Mouse (Mus musculus): ENCODE results near the gene Cda.
"Not testable (repeated sequence)": the region's sequence is repeated elsewhere in the genome, so short reads cannot be mapped to it uniquely, and the experiment has no call there.

Gene Cda

DNA sequence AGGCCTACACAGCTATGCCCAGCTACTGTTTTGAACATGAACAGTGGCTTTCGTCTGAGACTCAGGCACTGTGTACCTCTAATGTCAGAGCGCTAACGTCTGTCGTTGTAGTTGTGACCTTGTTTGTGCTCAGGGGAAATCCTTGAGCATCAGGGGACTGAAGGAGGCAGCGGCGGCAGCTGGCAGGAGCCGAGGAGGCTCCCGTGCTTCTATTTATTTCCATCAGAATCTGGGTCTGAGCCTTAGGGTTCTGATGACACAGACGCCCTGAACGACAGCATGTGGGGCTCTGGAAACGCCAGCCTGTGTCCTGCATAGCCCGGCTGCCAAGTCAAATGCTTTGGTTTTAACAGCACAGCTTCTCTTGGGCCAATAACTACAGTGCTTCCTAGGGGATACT, 32.8 kb downstream of the Cda start:
- DNase-seq (ENCODE audit: low read depth, low spot score): no peak

DNA sequence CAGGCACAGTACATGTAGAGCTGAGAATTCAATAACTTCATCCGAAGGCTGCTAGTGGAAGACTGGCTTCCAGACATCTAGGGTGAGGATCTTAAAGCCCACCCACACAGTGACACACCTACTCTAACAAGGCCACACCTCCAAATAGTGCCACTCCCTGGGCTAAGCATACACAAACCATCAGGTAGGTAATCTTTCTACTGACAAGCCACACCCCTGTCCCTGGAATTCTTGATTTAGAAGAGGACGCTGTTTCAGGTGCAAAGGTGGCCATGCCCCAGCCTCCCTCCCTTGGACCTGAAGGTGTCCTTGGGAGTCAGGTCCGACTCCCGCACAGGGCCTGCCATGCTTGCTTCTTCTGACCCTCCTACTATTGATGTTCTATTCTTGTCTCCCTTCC, 34.7 kb downstream of the Cda start:
- no peak for DNase-seq (ENCODE audit: low read depth, low spot score)

DNA sequence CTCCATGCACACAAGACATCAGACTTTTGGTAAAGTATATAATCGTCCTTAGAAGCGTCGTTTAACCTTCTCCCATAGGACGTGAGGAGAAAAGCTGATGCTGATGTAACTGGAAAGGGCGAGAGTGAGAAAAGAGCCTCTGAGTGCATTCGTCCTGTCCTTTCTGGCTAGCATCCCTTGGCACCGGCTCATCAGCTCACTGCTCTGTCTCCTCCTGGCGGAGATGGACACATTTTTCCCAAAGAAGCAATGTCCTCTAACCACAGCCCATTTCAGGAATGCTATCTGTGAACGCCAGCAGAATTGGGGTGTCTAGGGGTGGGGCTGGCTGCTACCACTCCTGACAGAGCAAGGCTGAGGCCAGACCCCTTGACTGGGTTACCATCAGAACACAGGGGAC, 36.1 kb downstream of the Cda start:
- DNase-seq (ENCODE audit: low read depth, low spot score): no peak

- DNase-seq (ENCODE audit: low read depth, low spot score): peak; percentile 93
These were observed 37.5 kb downstream of the Cda start for GRCm38 (mm10) chr4:138330264-138330671.

DNA sequence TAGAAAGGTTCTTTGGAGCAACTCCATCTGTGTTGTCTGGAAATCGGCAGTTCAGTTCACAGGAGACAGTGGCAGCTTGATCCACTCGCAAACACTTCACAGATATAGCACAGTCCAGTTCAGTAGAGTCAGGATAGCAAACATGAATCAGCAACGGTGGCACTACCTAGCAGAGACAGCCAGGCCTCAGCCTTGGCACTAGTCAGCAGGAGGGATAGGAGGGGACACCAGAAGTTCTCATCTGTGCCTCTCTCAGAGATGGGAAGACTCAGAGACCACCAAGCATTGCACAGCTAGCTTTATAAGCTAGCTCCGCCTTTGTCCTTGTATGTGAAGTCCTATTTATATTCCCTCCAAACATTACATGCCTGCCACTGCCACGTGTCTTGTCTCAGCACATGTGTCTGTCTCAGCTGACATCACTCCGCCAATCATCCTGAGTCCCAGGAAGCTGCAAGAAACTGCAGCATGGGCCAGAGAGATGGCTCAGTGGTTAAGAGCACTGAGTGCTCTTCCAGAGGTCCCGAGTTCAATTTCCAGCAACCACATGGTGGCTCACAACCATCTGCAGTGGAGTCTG, 39.8 kb downstream of the Cda start:
- DNase-seq (ENCODE audit: low read depth, low spot score): no peak

DNA sequence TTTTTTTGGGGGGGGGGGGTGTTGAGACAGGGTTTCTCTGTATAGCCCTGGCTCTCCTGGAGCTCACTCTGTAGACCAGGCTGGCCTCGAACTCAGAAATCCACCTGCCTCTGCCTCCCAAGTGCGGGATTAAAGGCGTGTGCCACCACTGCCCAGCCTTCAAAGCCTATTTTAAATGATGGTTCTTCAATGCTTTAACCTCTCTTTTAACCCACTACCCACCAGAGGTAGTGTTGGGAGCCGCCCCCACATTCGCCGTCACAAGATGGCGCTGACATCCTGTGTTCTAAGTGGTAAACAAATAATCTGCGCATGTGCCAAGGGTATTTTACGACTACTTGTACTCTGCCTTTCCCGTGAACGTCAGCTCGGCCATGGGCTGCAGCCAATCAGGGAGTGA, 40.6 kb downstream of the Cda start:
- not testable (repeated sequence) for DNase-seq (ENCODE audit: low read depth, low spot score)

DNA sequence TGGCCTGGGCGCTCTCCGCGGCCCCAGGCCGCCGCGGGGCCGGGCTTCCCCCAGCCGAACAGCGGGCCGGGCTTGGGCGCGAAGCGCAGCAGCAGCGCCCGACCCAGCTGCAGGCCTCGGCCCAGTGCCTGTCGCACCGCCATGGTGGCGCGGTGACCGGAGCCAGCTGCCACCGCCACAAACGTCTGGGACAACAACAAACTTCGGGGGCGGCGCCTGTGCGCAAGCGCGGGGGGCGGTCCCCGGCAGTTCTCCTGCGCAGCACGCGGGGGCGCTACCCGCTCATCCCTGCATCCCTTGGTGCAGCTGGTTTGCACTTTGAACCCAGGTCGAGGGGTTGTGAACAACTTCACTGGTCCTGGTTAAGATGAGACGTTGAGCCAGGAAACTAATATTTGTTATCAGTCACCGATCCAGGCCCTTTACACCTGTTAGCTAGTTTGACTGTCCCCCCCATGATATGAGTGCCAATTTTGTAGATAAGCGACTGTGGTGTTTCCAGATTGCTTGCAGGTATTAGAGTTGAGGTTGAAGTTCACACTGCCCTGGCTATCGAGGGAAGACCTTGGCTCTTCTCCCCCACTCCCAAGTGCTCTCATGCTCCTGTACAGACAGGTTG, 41.6 kb downstream of the Cda start, which contains the start of gene Pink1:
TSS of gene Pink1 (minus strand) at position 231 of the 619 bp plus-strand sequence.
- DNase-seq (ENCODE audit: low read depth, low spot score): peak; percentile 72

- DNase-seq (ENCODE audit: low read depth, low spot score): peak; percentile 72
These were observed 42.2 kb downstream of the Cda start for GRCm38 (mm10) chr4:138325466-138326076.

- DNase-seq (ENCODE audit: low read depth, low spot score): no peak
These were observed 43.3 kb downstream of the Cda start for GRCm38 (mm10) chr4:138324451-138324850.

DNA sequence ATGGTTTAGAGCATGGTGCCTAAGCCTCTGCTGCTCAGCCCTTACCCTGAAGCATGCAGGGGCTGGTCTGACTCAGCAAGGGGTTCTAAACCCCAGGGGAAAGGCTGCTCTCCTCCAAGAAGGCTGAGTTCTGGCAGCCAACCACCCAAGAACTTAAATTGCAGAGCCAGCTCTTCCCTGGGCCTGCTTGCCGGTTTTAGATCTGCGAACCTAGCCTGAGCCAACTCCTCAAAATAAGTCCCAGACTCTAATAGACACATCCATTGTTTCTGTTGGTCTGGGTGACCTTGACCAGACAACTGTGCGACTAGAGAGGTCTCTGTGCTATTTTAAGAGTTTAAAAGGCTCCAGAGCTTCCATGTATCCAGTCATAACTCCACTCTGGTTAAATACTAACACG, 44.0 kb downstream of the Cda start:
- DNase-seq (ENCODE audit: low read depth, low spot score): no peak

DNA sequence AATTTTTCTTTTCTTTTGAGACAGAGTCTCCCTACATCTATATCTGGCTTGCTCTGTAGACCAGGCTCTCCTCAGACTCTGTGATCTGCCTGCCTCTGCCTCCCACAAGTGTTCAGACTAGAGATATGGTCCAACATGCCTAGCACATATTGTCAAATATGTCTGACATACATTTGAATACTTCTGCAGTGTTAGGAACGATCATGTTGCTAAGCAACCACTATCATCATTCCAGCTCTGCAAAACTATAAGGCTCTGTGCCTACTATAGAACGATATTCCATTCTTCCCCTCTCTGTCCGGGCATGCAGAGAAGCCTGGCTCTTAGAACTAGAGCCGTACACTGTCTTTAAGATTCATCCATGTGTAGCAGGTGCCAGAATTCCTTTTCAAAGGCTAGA, 45.1 kb downstream of the Cda start:
- no peak for DNase-seq (ENCODE audit: low read depth, low spot score)

- DNase-seq (ENCODE audit: low read depth, low spot score): no peak
These were observed 46.3 kb downstream of the Cda start for GRCm38 (mm10) chr4:138321488-138321887.

GRCm38 (mm10) chr4:138320711-138321110, 47.1 kb downstream of the Cda start:
- no peak for DNase-seq (ENCODE audit: low read depth, low spot score)

DNA sequence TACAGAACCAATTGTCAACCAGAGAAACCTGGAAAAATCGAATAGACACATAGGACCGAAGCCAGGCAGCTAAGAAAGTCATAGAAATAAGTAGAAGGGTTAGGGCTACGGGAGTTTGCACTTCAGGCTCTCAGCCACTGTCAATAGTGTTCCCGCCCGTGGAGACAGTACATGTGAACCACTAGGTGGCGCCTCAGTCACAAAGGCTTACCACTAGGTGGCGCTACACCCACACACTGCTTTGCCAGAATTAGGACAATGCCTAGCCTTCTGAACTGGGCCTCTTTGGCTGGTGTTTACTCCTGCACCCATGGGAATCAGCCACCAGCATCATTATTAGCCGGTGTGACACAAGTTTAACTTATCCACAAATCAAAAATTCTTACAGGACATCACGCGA, 48.3 kb downstream of the Cda start:
- DNase-seq (ENCODE audit: low read depth, low spot score): peak; percentile 69

GRCm38 (mm10) chr4:138318509-138319266, 49.1 kb downstream of the Cda start:
- no peak for DNase-seq (ENCODE audit: low read depth, low spot score)

DNA sequence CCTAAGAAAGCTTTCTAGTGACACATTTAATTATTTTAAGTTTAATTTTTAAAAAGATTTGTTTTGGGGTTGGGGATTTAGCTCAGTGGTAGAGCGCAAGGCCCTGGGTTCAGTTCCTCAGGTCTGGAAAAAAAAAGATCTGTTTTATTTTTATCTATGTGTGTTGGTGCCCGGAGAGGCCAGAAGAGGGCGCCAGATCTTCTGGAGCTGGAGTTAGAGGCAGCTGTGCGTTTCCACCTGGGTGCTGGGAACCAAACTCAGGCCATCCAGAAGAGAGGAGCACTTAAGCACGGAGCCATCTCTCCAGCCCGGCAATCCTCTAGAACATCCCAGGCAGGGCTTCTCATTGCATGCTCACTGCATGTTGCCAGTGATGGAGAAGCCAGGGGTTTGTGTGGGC, 51.4 kb downstream of the Cda start:
- DNase-seq (ENCODE audit: low read depth, low spot score): no peak

- no peak for DNase-seq (ENCODE audit: low read depth, low spot score)
These were observed 52.0 kb downstream of the Cda start for GRCm38 (mm10) chr4:138315781-138316180.

DNA sequence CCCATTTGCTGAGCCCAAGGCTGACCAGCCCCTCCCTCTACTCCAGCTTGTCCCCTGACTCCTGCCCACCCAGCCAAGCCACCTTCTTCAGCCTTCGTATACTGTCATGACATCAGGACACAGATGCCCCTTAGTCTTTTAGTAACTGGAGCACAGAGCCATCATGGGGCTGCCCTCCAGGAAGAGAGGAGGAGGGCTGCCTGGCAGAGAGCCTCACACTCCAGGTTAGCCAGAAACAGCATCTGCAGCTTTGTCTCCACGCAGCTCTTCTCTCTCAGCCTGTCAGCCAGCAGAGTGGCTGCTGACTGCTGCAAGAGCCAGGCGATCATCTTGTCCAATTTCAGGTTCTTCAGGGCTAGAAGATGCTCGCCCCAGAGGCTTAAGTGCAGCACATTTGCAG, 54.0 kb downstream of the Cda start:
- DNase-seq (ENCODE audit: low read depth, low spot score): no peak

DNA sequence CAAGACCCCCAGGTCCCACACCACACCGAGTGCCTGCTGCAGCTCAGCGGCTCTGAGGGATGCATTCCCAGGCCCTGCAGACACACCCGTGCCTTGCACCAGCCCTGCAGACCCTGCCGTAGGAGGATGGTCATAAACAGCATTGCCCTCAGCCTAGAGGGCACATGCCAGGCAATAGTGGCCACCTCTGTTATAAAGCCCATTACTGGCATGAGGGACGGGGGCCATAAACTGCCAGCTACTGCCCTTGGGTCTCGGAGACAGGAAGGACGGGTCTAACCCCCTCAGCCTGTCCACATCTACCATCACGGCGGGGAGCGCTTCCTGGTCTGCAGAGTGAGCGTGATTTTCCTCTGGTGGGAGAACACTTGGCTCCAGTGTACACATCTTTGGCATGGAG, 54.8 kb downstream of the Cda start:
- no peak for DNase-seq (ENCODE audit: low read depth, low spot score)

GRCm38 (mm10) chr4:138312105-138312504, 55.7 kb downstream of the Cda start:
- DNase-seq (ENCODE audit: low read depth, low spot score): no peak

GRCm38 (mm10) chr4:138311595-138311994, 56.2 kb downstream of the Cda start:
- DNase-seq (ENCODE audit: low read depth, low spot score): no peak

DNA sequence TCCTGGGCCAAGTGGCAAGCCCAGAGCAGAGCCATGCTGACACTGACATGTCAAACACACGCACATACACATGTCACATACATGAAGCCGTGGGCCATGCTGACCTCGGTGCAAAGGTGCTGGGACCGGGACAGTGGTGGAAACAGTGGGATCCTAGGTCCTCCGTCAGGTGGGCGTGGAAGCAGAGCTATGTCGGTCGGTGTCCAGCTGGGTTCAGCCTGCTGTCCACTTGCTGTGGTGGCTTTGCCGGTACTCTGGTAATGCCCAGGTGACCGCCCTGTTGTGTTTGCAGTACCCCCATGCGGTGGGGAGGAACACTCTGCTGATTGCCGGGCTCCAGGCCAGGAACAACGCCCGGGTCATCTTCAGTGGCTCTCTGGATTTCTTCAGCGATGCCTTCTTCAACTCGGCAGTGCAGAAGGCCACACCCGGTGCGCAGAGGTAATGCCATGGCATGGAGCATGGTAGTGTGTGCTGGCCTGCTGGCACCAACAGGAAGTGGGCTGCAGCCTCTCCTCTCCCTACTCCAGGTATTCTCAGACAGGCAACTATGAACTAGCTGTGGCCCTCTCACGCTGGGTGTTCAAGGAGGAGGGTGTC, 57.4 kb downstream of the Cda start:
- no peak for DNase-seq (ENCODE audit: low read depth, low spot score)

All from retina, adult 2 months (tissue).